Mouse (Mus musculus) E14TG2a.4 (cell line): ENCODE data around the gene Rubcnl.

ENCODE experiments used
- CTCF ChIP-seq: conservative IDR thresholded peaks from 2 replicates; pipeline ENCODE4 v1.5.1; 2014; ENCODE audit warnings: low read length
- NANOG ChIP-seq: IDR thresholded peaks from 2 replicates; pipeline ENCODE4 v1.6.1; 2014; ENCODE audit warnings: borderline replicate concordance, low read length, mixed read lengths
- POU5F1 ChIP-seq: IDR thresholded peaks from 2 replicates; pipeline ENCODE4 v1.6.1; 2014; ENCODE audit warnings: low read length, borderline replicate concordance

DNA sequence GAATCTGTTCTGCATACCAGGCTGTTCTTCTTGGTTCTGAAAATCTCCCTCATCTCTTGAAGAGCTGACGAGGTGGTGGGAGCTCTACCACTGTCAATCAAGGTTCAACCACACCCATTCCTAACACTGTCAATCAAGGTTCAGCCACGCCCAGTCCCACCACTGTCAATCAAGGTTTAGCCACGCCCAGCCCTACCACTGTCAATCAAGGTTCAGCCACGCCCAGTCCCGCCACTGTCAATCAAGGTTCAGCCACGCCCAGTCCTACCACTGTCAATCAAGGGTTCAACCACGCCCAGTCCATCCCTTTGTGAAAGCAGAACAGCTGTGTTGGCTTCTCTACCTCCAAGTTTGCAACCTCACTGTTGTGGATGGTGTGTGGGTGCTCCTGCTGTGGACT is 48.7 kb downstream of the Rubcnl start:
- TF ChIP-seq CTCF (no peak), POU5F1 (no peak), NANOG (no peak)
